Mouse (Mus musculus): ENCODE measurements at regions not wholly inside any gene's neighbourhood (a gene's known extent, or its start where the extent isn't known, plus 50 kb on each side); places are given as distances from the start of the nearest gene placed in this dataset.
A peak's percentile ranks its signal among the peaks of the same experiment; 100 is the strongest.

GRCm38 (mm10) chr7:39867451-39867850 lies 349.9 kb downstream of the Zfp619 start:
- Histone ChIP-seq H3K9me3 (replicated peaks; ENCODE audit: low read length) (no peaks in the 10 kb centered on the region), H3K27me3 (ENCODE audit: insufficient read depth, low read length) (no peaks in the 10 kb centered on the region), H3K4me3 (replicated peaks; ENCODE audit: low read depth, low read length) (no peak overlapping the region), H3K9ac (ENCODE audit: low read depth, low read length) (no peak overlapping the region), H3K4me2 (ENCODE audit: low read length) (no peak overlapping the region), H3K36me3 (ENCODE audit: insufficient read depth, low read length) (no peaks in the 10 kb centered on the region), H3K27ac (no peak overlapping the region), H3K4me1 (replicated peaks; ENCODE audit: insufficient read depth, low read length) (no peaks in the 10 kb centered on the region)
- 49% methylated on average over 3 of the region's 3 CpGs for WGBS
- no peak for TF ChIP-seq CTCF (IDR thresholded peaks at IDR 0.05; ENCODE audit: low read depth)
- ATAC-seq (replicated peaks; ENCODE audit: low FRiP score, low read depth) (no peak), DNase-seq (ENCODE audit: low spot score) (no peak)

GRCm38 (mm10) chr7:39882113-39882512 lies 364.5 kb downstream of the Zfp619 start:
- DNase-seq (ENCODE audit: low spot score) (peak; percentile 35), ATAC-seq (replicated peaks; ENCODE audit: low FRiP score, low read depth) (0 out of 2 replicates have a peak, but pooled peaks have one; percentile 36)
- Histone ChIP-seq H3K4me2 (ENCODE audit: low read length) (no peak overlapping the region), H3K9me3 (replicated peaks; ENCODE audit: low read length) (no peaks in the 10 kb centered on the region), H3K4me1 (replicated peaks; ENCODE audit: insufficient read depth, low read length) (no peaks in the 10 kb centered on the region), H3K9ac (ENCODE audit: low read depth, low read length) (no peak overlapping the region), H3K27me3 (ENCODE audit: insufficient read depth, low read length) (no peaks in the 10 kb centered on the region), H3K27ac (0 out of 2 replicates have a peak overlapping the region, but pooled peaks have one; percentile 34), H3K4me3 (replicated peaks; ENCODE audit: low read depth, low read length) (no peak overlapping the region), H3K36me3 (ENCODE audit: insufficient read depth, low read length) (no peaks in the 10 kb centered on the region)
- TF ChIP-seq CTCF (IDR thresholded peaks at IDR 0.05; ENCODE audit: low read depth) = no peak
- WGBS = 24% methylated on average over 1 of the region's 1 CpGs

- Histone ChIP-seq H3K9me3 (replicated peaks; ENCODE audit: low read length) (no peaks in the 10 kb centered on the region), H3K27ac (no peak overlapping the region), H3K36me3 (ENCODE audit: insufficient read depth, low read length) (no peaks in the 10 kb centered on the region), H3K4me1 (replicated peaks; ENCODE audit: insufficient read depth, low read length) (no peaks in the 10 kb centered on the region), H3K9ac (ENCODE audit: low read depth, low read length) (no peak overlapping the region), H3K4me3 (replicated peaks; ENCODE audit: low read depth, low read length) (no peak overlapping the region), H3K4me2 (ENCODE audit: low read length) (no peak overlapping the region), H3K27me3 (ENCODE audit: insufficient read depth, low read length) (no peaks in the 10 kb centered on the region)
- no peak for TF ChIP-seq CTCF (IDR thresholded peaks at IDR 0.05; ENCODE audit: low read depth)
- WGBS = 89% methylated on average over 7 of the region's 7 CpGs
- ATAC-seq (replicated peaks; ENCODE audit: low FRiP score, low read depth) = no peak
- DNase-seq (ENCODE audit: low spot score) = no peak
Measured at GRCm38 (mm10) chr7:39894208-39894896, 376.8 kb downstream of the Zfp619 start.

GRCm38 (mm10) chr7:39896918-39897317 lies 379.4 kb downstream of the Zfp619 start:
- Histone ChIP-seq H3K4me3 (replicated peaks; ENCODE audit: low read depth, low read length) (no peak overlapping the region), H3K4me2 (ENCODE audit: low read length) (no peak overlapping the region), H3K4me1 (replicated peaks; ENCODE audit: insufficient read depth, low read length) (no peaks in the 10 kb centered on the region), H3K27ac (no peak overlapping the region), H3K9me3 (replicated peaks; ENCODE audit: low read length) (no peaks in the 10 kb centered on the region), H3K36me3 (ENCODE audit: insufficient read depth, low read length) (no peaks in the 10 kb centered on the region), H3K9ac (ENCODE audit: low read depth, low read length) (no peak overlapping the region), H3K27me3 (ENCODE audit: insufficient read depth, low read length) (no peaks in the 10 kb centered on the region)
- 82% methylated on average over 2 of the region's 2 CpGs for WGBS
- ATAC-seq (replicated peaks; ENCODE audit: low FRiP score, low read depth) (no peak), DNase-seq (ENCODE audit: low spot score) (no peak)
- TF ChIP-seq CTCF (IDR thresholded peaks at IDR 0.05; ENCODE audit: low read depth) = no peak

- ATAC-seq (replicated peaks; ENCODE audit: low FRiP score, low read depth) = no peak
- H3K27me3 ChIP-seq (ENCODE audit: insufficient read depth, low read length) = no peaks in the 10 kb centered on the region
- TF ChIP-seq CTCF (IDR thresholded peaks at IDR 0.05; ENCODE audit: low read depth) = no peak; the same call in 1 of the 2 replicates
- no peak overlapping the region for H3K9ac ChIP-seq (ENCODE audit: low read depth, low read length)
- no peak overlapping the region for H3K4me2 ChIP-seq (ENCODE audit: low read length)
- H3K9me3 ChIP-seq (replicated peaks; ENCODE audit: low read length) = no peaks in the 10 kb centered on the region
- no peak overlapping the region for H3K27ac ChIP-seq
- H3K4me1 ChIP-seq (replicated peaks; ENCODE audit: insufficient read depth, low read length) = no peaks in the 10 kb centered on the region
- 89% methylated on average over 1 of the region's 1 CpGs for WGBS
- no peak for DNase-seq (ENCODE audit: low spot score)
- H3K36me3 ChIP-seq (ENCODE audit: insufficient read depth, low read length) = no peaks in the 10 kb centered on the region
- H3K4me3 ChIP-seq (replicated peaks; ENCODE audit: low read depth, low read length) = no peak overlapping the region
Measured at GRCm38 (mm10) chr7:39898268-39898667, 380.7 kb downstream of the Zfp619 start.

- no peak for ATAC-seq (replicated peaks; ENCODE audit: low FRiP score, low read depth)
- 50% methylated on average over 1 of the region's 1 CpGs for WGBS
- no peak overlapping the region for H3K4me3 ChIP-seq (replicated peaks; ENCODE audit: low read depth, low read length)
Measured at GRCm38 (mm10) chr7:39933946-39934345, 416.4 kb downstream of the Zfp619 start.

GRCm38 (mm10) chr7:39937262-39937661 lies 419.7 kb downstream of the Zfp619 start:
- no peak for DNase-seq (ENCODE audit: low spot score)

More at GRCm38 (mm10) chr7:39933946-39934345, 416.4 kb downstream of the Zfp619 start:
- Histone ChIP-seq H3K36me3 (ENCODE audit: insufficient read depth, low read length) (no peaks in the 10 kb centered on the region), H3K9me3 (replicated peaks; ENCODE audit: low read length) (no peaks in the 10 kb centered on the region), H3K27me3 (ENCODE audit: insufficient read depth, low read length) (no peaks in the 10 kb centered on the region), H3K4me2 (ENCODE audit: low read length) (no peak overlapping the region), H3K9ac (ENCODE audit: low read depth, low read length) (no peak overlapping the region), H3K27ac (no peak overlapping the region), H3K4me1 (replicated peaks; ENCODE audit: insufficient read depth, low read length) (no peaks in the 10 kb centered on the region)
- no peak for TF ChIP-seq CTCF (IDR thresholded peaks at IDR 0.05; ENCODE audit: low read depth)
- DNase-seq (ENCODE audit: low spot score) = peak; percentile 13

More at GRCm38 (mm10) chr7:39937262-39937661, 419.7 kb downstream of the Zfp619 start:
- 48% methylated on average over 4 of the region's 4 CpGs for WGBS
- Histone ChIP-seq H3K27ac (no peak overlapping the region), H3K27me3 (ENCODE audit: insufficient read depth, low read length) (no peaks in the 10 kb centered on the region), H3K4me1 (replicated peaks; ENCODE audit: insufficient read depth, low read length) (no peaks in the 10 kb centered on the region), H3K9me3 (replicated peaks; ENCODE audit: low read length) (no peaks in the 10 kb centered on the region), H3K9ac (ENCODE audit: low read depth, low read length) (no peak overlapping the region), H3K36me3 (ENCODE audit: insufficient read depth, low read length) (no peaks in the 10 kb centered on the region), H3K4me2 (ENCODE audit: low read length) (no peak overlapping the region), H3K4me3 (replicated peaks; ENCODE audit: low read depth, low read length) (no peak overlapping the region)
- no peak for TF ChIP-seq CTCF (IDR thresholded peaks at IDR 0.05; ENCODE audit: low read depth)
- no peak for ATAC-seq (replicated peaks; ENCODE audit: low FRiP score, low read depth)

Data from kidney, postnatal 0 days (tissue).